Mouse (Mus musculus) G1E-ER4 (cell line): ENCODE data around the gene Trim44. TPM values are rescaled to one million over a fixed set of nuclear protein-coding genes. Genes with fewer than 3 reads are reported as not detected.

Source experiments
- GATA1 ChIP-seq: IDR thresholded peaks from one replicate; pipeline ENCODE4 v1.8.0; 2012; ENCODE audit warnings: low read length, inconsistent platforms
- polyA plus RNA-seq: library from polyadenylated mRNA; stranded (reverse); fragments of >175 nt; gene quantifications from 2 replicates; pipeline ENCODE4 v1.2.3, GENCODE M21; 2012

Trim44 gene
- polyA plus RNA-seq, 1 experiment: 41.8 TPM

GRCm38 (mm10) chr2:102426434-102426833, 18.8 kb upstream of the Trim44 start:
- TF ChIP-seq GATA1: no peak

- TF ChIP-seq GATA1: no peak
These were observed 8.6 kb upstream of the Trim44 start for GRCm38 (mm10) chr2:102416149-102416743.

GRCm38 (mm10) chr2:102412738-102413137, 5.1 kb upstream of the Trim44 start:
- TF ChIP-seq GATA1: no peak

- TF ChIP-seq GATA1: no peak
These were observed 3.0 kb upstream of the Trim44 start for GRCm38 (mm10) chr2:102410615-102411014.

GRCm38 (mm10) chr2:102409741-102410140, 2.1 kb upstream of the Trim44 start:
- TF ChIP-seq GATA1: no peak

- peak; percentile 6 for TF ChIP-seq GATA1
These were observed 1.0 kb downstream of the Trim44 start for GRCm38 (mm10) chr2:102406324-102407304.

- TF ChIP-seq GATA1: no peak
These were observed 3.6 kb downstream of the Trim44 start for GRCm38 (mm10) chr2:102403982-102404381.

- TF ChIP-seq GATA1: no peak
These were observed 4.3 kb downstream of the Trim44 start for GRCm38 (mm10) chr2:102403306-102403705.

- TF ChIP-seq GATA1: no peak
These were observed 6.3 kb downstream of the Trim44 start for GRCm38 (mm10) chr2:102401352-102401692.

GRCm38 (mm10) chr2:102400605-102401351, 6.8 kb downstream of the Trim44 start:
- TF ChIP-seq GATA1: no peak

GRCm38 (mm10) chr2:102399864-102400604, 7.6 kb downstream of the Trim44 start:
- no peak for TF ChIP-seq GATA1

GRCm38 (mm10) chr2:102396493-102396892, 11.1 kb downstream of the Trim44 start:
- no peak for TF ChIP-seq GATA1

GRCm38 (mm10) chr2:102393457-102393856, 14.2 kb downstream of the Trim44 start:
- no peak for TF ChIP-seq GATA1

GRCm38 (mm10) chr2:102385328-102385902, 22.2 kb downstream of the Trim44 start:
- no peak for TF ChIP-seq GATA1

GRCm38 (mm10) chr2:102384496-102384895, 23.1 kb downstream of the Trim44 start:
- no peak for TF ChIP-seq GATA1
